Comparison of ENCODE assay signal across 15 mouse cellular contexts in the genomic region with DNA sequence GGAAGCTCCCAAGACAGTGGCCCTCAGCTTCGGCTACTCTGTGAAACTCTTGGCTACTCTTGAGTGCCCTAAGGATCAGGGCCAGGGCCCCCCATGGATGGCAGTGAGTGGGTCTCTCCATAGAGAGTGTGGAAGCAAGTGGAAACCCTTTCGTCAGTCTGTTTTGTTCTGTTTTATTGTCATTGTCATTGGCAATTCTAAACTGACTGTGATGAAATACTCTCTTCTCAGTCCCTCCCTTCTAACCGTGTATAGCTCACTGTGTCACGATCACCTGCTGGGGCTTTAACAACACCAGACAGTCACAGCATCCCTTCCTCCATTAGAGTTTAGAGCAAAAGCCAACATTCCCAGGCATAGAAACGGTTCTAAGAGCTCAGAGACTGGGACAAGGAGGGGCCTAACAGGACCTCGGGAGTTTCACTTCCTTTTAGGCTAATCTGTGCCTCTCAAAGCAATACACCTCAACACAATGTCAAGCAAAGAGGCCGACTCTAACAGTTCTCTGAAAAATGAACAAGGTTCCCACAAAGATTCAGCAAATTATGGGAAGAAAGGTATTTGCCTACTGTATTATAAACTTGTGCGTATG.
"Had no signal": no experiment of that assay in that cellular context is flagged by ENCODE, and none has a peak within 500 bp of the region (broad histone marks: within the 10 kb centered on the region; RNA-seq: fewer than 3 reads in every experiment).

No protein-coding gene starts in this region.

- DNase-seq: kidney, adult 8-10 months; kidney, postnatal 25 days; lung, postnatal 14 days; right cerebral cortex, adult 18-20 months; right cerebral cortex, postnatal 25 days; thymus, adult 2 months; thymus, postnatal 25 days had no signal

- H3K4me3 ChIP-seq: left cerebral cortex, adult 2 months; limb, embryonic 10.5 days; lung, embryonic 15.5 days; midbrain, embryonic 13.5 days; neural tube, embryonic 12.5 days; stomach, embryonic 15.5 days had no signal

- ATAC-seq: midbrain, embryonic 13.5 days had no signal

- H3K27me3 ChIP-seq: lung, embryonic 15.5 days; neural tube, embryonic 12.5 days; stomach, embryonic 15.5 days had no signal

- H3K4me1 ChIP-seq: limb, embryonic 10.5 days; lung, embryonic 15.5 days; midbrain, embryonic 13.5 days; neural tube, embryonic 12.5 days; stomach, embryonic 15.5 days had no signal

- H3K4me2 ChIP-seq: liver, embryonic 11.5 days; lung, embryonic 15.5 days; midbrain, embryonic 13.5 days; neural tube, embryonic 12.5 days; stomach, embryonic 15.5 days had no signal

- H3K9me3 ChIP-seq: limb, embryonic 10.5 days; lung, embryonic 15.5 days; midbrain, embryonic 13.5 days; neural tube, embryonic 12.5 days; stomach, embryonic 15.5 days had no signal

- H3K9ac ChIP-seq: lung, embryonic 15.5 days; midbrain, embryonic 13.5 days; neural tube, embryonic 12.5 days; stomach, embryonic 15.5 days had no signal

- H3K27ac ChIP-seq: left cerebral cortex, adult 2 months; limb, embryonic 10.5 days; lung, embryonic 15.5 days; macrophage; midbrain, embryonic 13.5 days; neural tube, embryonic 12.5 days; stomach, embryonic 15.5 days had no signal

- H3K36me3 ChIP-seq: limb, embryonic 10.5 days; lung, embryonic 15.5 days; midbrain, embryonic 13.5 days; neural tube, embryonic 12.5 days; stomach, embryonic 15.5 days had no signal
